Mouse (Mus musculus): Measurements from ENCODE around the gene Pparg.

DNA sequence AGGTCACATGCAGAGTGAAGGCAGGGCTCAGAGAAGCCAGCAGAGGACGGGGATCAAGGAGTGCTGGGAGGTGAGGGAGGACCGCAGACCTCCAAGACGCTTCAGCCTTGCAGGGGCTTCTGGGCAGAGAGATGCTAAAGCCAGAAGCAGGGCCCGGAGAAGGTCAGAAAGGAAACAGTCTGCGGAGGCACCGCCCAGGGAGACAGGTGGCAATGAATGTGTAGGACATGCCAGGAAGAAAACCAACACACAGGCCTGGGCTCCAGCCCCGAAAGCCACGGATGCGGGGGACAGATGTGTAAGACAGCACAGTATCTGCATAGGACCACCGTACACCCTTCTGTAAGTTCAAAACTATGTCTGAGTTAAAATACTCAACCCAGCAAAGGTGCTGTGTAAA is 139.5 kb downstream of the Pparg start:
- TF ChIP-seq CTCF (IDR thresholded peaks at IDR 0.05; ENCODE audit: control insufficient read depth, insufficient read depth, low read length) (no peak), POLR2A (IDR thresholded peaks at IDR 0.05; ENCODE audit: borderline replicate concordance, control insufficient read depth, low read depth, low read length) (no peak)

All from bone marrow, adult 2 months (tissue).